Mouse (Mus musculus): ENCODE results near the gene Agr2. TPM values are rescaled to one million over a fixed set of nuclear protein-coding genes. Genes with fewer than 3 reads are reported as not detected.

The Agr2 gene
- total RNA-seq, 1 experiment from 2014 or later: not detected

DNA sequence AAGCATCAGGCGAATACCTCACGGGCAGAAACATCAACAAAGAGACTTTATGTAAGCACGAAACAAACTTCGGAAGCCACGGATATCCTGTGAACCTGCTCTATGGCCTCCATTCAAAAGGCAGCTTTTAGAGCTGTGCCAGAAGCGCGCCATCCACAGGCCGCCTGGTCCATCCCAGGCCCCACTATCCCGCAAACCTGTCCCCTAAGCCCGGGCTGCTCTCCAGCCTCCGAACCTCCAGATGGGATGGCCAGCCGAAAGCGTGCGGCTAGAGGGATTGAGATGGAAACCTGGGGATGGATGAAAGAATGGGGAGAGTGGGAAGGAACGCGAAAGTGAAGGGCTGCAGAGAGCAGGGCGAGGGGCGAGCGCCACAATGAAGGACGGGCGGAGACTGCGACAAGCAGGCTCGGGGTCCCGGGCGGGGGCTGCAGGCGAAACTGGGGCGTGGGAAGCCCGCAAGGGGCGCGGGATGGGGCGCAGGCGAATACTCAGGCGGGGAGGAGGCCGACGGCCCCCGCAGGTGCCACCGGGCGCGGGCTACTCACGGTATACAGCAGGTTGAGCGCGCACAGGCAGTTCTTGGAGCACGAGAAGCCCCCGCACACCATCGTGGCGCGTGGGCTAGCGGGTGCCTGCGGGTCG, 49.1 kb downstream of the Agr2 start:
- ATAC-seq (replicated peaks in 1 of 2; ENCODE audit: insufficient read depth in 1 of 2, low FRiP score in 2 of 2, low TSS enrichment in 1 of 2, low read depth in 1 of 2, poor library complexity in 2 of 2, severe bottlenecking in 2 of 2): peak in 1 of 2 experiments; percentile 15; a peak in 1 of 4 replicates

DNA sequence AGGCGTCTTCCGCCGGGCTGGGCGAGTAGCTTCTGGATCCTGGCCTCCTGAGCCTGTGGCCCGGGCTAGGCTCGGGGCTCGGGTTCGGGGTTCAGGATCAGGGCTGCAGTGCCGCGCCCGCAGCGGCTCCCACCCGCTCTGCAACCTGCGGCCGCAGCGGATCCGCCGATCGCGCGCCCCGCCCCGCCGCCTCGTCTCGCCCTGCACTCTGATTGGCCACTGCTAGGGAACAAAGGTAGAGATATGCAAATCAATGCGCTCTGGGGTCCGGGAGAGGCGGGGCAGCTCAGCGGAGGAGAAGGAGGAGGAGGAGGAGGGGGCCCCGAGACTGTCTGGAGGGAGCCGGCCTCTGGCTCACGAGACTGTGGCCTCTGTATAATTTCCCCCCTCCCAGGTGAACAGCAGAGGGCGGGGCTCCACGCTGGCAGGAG, 49.7 kb downstream of the Agr2 start, which contains the start of gene Tspan13:
Tspan13 (minus strand) TSS at position 153 of the 431 bp plus-strand sequence.
- ATAC-seq (replicated peaks in 1 of 2; ENCODE audit: insufficient read depth in 1 of 2, low FRiP score in 2 of 2, low TSS enrichment in 1 of 2, low read depth in 1 of 2, poor library complexity in 2 of 2, severe bottlenecking in 2 of 2): peak; percentile 77 to 81

DNA sequence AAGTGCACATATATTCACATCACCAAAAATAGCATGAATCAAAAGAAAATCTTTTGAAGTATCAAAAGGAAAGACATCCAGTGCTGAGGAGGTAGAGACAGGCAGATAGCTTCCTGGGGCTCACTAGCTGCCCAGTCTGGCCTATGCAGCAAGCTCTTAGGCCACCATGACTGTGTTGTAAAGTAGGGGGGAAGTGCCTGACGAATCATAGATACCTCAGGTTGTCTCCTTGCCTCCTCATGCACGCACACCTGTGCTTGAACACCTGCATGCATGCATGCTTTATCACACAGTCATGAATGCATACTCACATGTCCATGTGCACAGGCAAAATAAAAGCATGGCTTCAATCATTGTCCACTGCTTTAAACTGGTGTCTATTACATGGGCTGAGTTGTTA, 52.0 kb downstream of the Agr2 start:
- ATAC-seq (replicated peaks in 1 of 2; ENCODE audit: insufficient read depth in 1 of 2, low FRiP score in 2 of 2, low TSS enrichment in 1 of 2, low read depth in 1 of 2, poor library complexity in 2 of 2, severe bottlenecking in 2 of 2): no peak

DNA sequence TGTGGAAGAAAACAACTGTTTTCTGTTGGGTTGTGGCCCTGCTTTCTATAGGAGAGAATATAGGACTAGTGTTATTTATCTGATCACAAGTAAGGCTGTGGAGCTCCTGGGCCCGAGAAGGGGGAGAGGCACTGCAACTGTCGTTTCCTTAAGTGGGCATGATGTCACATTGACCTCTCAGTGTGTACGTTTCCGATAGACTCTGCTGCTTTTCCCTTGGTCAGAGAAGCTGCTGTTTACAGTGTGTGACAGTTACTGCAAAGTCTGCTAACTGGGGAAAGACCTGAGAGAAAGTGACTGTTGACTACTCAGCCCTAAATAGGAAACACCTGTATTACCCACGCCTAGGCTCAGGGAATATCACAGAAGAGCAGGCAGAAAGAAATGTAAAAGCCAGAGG, 53.5 kb downstream of the Agr2 start:
- peak; percentile 44 to 49 for ATAC-seq (replicated peaks in 1 of 2; ENCODE audit: insufficient read depth in 1 of 2, low FRiP score in 2 of 2, low TSS enrichment in 1 of 2, low read depth in 1 of 2, poor library complexity in 2 of 2, severe bottlenecking in 2 of 2)

DNA sequence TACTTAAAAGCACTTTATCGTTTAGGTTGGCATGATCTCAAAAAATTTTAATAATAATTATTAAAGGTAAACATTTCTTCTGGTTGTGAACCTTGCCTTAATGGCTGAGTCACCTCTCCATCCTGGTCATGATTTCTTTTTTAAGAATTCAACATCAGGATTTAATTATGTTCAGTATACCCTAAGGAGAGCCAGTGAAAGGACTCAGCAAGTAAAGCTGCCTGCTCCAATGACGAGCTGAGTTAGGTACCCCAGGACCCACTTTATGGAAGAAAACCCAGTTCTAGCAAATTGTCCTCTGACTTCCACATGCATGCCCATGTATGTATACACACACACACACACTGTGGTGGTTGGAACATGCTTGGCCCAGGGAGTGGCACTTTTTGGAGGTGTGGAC, 54.9 kb downstream of the Agr2 start:
- ATAC-seq (replicated peaks in 1 of 2; ENCODE audit: insufficient read depth in 1 of 2, low FRiP score in 2 of 2, low TSS enrichment in 1 of 2, low read depth in 1 of 2, poor library complexity in 2 of 2, severe bottlenecking in 2 of 2): no peak

DNA sequence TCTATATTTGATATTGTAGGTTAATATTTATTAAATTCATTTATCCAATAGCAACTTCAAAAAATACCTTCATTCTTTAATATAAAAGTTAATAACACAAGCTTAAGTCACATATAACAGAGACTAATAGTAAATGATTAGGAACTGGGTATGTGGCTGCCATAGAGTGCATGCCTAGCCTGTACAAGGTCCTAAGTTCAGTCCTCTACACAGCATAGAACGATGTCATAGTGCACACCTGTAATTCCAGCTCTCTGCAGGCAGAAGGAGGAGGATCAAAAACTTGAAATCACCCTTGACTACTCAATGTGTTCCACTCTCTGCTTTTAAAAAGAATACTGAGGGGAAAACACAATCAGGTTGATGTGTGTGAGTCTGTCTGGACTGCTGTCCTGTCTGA, 57.6 kb downstream of the Agr2 start:
- no peak for ATAC-seq (replicated peaks in 1 of 2; ENCODE audit: insufficient read depth in 1 of 2, low FRiP score in 2 of 2, low TSS enrichment in 1 of 2, low read depth in 1 of 2, poor library complexity in 2 of 2, severe bottlenecking in 2 of 2)

Other genes with a start within 250 kb of the Agr2 start
- gene Agr3, start 67.3 kb upstream of the Agr2 start, total RNA-seq (2017): not detected in 2 replicates
- 143 and 194 TPM in 2 replicates for gene Tspan13, start 49.6 kb downstream of the Agr2 start, total RNA-seq (2017)
- 30.1 and 32.2 TPM in 2 replicates for gene Ankmy2, start 164.2 kb downstream of the Agr2 start, total RNA-seq (2017)
- gene Bzw2, start 165.2 kb downstream of the Agr2 start, total RNA-seq (2017): 98.0 and 117 TPM in 2 replicates

Measured in hematopoietic stem cell, adult 5-6 weeks (primary cell).